Mouse (Mus musculus) telencephalon, adult 2 months (tissue): ENCODE data around the gene Tmbim4.
A peak's percentile ranks its signal among the peaks of the same experiment; 100 is the strongest.

Source experiments
- DNase-seq: peaks from one replicate; pipeline ENCODE4 v3.0.0-alpha.2; 2011; ENCODE audit warnings: low read depth, low spot score

Tmbim4 gene

DNA sequence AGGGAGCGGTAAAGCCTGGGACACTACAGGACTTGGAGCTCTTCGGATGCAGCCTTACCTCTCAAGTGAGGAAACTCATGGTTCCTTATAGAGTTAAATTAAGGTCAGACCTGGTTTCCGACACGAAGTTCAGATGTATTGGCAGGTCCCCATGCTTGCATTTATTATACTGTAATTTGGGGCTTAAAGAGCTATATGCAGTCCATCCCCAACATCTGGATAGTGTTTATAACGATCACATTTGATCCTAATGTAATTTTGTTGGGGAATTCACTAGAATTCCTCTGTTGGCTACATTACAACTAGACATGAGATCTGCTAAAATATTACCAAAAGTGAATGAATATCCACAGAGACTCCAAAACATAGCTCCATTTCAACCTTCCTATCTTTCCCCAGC, 44.3 kb downstream of the Tmbim4 start:
- DNase-seq: no peak

DNA sequence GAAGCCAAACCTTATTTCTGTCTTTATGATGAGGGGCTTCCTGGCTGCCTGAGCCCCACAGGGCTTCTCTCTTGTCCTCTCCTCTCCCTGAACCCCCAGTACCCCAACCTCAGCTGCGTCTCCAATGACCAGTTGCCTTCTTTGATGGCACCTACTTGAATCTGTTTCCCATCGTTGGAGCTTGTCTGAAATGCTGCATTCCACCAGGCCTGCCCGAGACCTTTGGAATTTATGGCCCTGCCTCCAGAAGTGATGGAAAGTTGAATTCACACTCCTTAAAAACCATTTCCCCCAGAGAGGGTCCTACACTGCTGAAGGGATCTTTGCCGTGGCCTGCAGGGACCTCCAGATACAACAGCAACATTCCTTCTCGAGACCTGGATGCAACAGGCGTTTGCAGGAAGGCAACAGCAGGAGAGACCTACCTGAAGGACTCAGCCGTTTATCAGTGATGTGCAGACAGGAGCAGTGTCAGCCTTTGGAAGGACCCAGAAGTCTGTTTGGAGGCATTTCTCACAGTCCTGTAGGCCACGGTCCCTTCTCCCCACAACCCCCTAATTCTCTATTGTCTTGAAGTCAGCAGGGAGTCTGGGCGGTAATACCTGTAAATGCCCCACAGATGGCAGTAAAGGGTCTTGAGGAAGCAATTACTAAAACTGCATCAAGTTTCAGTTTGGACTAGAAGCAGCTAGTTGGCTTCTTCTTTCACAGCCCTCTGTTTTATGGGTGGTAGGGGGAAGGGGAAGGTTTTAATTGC, 45.8 kb downstream of the Tmbim4 start:
- peak; percentile 53 for DNase-seq

DNA sequence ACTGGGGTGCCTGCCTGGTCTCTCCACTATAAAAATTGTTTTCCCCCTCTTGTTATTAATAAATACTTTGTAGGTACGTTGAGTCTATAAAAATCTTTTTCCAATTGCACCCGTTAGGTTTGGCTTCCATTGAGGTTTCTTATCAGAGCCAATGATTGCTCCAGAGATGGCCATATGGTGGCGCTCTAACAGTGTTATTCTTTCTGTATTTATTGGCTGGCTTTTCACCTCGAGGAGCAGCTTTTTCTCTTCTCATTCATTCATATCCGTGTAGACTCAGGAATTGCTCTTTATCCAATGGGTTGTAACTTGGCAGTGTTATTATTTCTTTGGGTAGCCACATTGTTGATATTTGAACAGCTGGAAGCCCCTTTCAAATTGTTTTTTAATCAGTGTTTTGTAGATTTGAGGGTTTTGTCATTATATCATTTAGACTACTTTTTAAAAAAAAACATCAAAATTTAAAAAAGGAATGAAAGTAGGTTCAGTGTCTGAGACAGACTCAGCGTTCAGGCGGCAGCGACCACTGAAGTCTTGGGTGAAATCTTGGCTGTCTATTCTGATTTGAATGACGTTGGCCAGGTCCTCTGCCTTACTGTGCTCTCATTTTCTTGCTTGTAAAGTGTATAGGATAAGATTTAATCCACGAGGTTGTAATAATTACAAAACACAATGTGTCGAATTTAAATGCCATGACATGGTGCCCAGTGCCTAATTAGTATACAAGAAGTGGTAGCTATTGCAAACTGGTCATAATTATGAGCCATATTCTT, 49.7 kb downstream of the Tmbim4 start:
- DNase-seq: no peak

GRCm38 (mm10) chr10:120251791-120252190, 50.4 kb downstream of the Tmbim4 start:
- no peak for DNase-seq

DNA sequence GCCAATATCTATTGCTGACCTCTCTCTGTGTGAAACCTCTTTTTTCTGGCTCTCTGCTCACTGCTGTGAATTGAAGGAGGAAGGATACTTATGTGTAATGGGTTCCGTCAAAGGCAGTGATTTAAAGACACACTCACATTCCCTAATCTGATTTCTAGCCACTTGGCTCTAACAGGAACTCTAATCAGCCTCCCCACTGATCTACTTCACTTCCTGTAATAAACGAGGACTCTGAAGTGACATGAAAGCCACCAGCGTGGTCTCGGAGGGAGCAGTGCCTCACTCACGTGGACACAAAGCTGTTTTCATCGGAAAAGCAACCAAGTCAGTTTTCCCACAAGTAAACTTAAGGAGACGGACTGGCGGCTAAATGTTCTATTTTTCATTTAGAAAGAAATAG, 51.4 kb downstream of the Tmbim4 start:
- no peak for DNase-seq

DNA sequence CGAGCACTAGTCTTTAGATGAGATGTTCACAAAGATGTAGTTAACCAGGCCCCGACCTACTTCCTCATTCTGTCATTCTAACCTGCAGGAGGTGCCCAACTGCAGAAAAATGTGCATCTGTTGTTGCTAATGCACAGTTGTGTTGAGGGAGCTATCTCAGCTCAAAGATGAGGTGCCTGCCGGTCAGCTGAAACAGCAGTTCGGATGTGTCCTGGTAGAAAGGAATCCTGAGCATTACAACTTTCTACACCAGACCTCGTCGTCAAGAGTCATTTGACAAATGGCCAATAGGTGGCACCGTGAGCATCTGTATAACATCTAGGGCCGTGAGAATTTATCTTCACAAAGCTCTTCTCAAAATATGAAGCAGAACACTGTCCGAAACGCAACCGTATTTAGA, 55.8 kb downstream of the Tmbim4 start:
- peak; percentile 24 for DNase-seq

DNA sequence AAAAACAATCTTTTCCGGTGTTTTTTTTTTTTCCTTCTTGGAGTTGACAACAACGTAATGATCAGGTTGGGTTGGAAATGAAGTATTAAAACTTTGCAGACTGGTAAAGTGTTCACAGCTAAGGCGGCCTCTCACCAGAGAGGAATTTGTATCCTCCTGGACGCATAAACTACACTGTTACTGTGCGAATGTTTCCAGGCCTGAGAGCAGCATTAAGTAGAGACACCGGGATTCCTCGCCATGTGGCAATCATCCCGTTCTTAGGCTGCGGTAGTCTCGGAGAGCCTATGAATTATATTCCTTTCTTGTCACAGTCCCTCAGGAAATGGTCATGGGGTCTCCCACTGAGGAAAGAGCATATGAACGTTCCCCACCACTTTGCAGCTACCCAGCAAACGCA, 66.4 kb downstream of the Tmbim4 start:
- DNase-seq: no peak

DNA sequence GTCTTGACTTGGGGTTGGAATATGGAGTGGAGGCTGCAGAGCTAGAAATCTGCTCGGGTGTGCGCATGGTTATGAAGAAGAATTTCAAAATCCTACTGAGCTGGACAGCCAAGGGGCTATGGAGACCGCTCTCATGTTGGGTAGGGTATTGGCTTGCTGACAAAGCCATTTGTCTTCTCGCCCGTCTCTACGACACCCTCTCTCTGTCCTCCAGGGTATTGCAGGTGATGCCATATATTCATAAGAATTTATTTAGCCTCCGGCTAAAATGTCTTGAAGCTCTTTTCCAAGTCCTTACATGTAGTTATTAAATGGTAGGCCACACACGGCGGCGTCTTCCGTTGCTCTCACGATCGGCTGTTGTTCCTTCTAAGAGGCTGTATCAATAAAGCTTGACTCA, 68.6 kb downstream of the Tmbim4 start:
- DNase-seq: no peak

- no peak for DNase-seq
These were observed 69.4 kb downstream of the Tmbim4 start for GRCm38 (mm10) chr10:120270777-120271176.

- DNase-seq: no peak
These were observed 69.9 kb downstream of the Tmbim4 start for GRCm38 (mm10) chr10:120271318-120271717.

GRCm38 (mm10) chr10:120271879-120272269, 70.5 kb downstream of the Tmbim4 start:
- no peak for DNase-seq

DNA sequence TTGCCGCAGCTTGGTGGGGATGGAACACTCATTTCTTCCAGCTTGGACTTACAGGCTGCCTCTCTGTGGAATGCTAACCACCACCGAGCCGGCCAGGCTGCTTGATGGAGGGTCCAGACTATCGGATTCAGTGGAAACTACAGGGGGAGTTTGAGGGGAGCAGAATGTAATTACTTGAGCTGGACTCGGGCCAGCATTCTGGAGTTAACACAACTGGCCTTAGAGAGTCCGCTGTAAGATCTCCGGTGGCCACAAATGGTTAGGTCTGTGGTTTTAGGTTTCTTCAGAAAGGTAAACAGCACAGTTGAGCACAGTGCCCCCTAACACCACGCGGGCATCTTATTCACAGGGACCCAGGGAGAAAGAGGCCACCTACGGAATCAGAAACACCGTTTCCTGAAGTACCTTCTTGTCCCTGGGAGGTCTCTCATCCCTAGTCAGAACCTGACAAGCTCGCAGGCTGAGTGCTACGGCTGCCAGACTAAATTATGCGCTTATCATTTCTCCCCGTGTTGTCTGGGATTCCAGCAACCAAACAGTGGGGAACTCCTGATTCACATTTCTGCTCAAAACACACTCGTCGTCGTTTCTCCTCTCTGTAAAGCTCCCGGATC, 71.0 kb downstream of the Tmbim4 start:
- no peak for DNase-seq

- DNase-seq: no peak
These were observed 71.9 kb downstream of the Tmbim4 start for GRCm38 (mm10) chr10:120273335-120273734.
